Mouse (Mus musculus): ENCODE results near the gene Cd160. TPM values are rescaled to one million over a fixed set of nuclear protein-coding genes. Genes with fewer than 3 reads are reported as not detected.

Gene Cd160
- total RNA-seq, 1 experiment from 2014 or later, result not detected

- no peak for DNase-seq
Measured at GRCm38 (mm10) chr3:96828308-96828864, 765 bp downstream of the Cd160 start.

- no peak for DNase-seq
Measured at GRCm38 (mm10) chr3:96825261-96825660, 3.9 kb downstream of the Cd160 start.

GRCm38 (mm10) chr3:96824614-96825013 is 4.5 kb downstream of the Cd160 start:
- no peak for DNase-seq

GRCm38 (mm10) chr3:96823701-96824100 is 5.5 kb downstream of the Cd160 start:
- no peak for DNase-seq

GRCm38 (mm10) chr3:96821581-96821980 is 7.6 kb downstream of the Cd160 start:
- no peak for DNase-seq

GRCm38 (mm10) chr3:96820116-96820915 is 8.8 kb downstream of the Cd160 start:
- DNase-seq, result peak; percentile 50

- DNase-seq, result no peak
Measured at GRCm38 (mm10) chr3:96814342-96814741, 14.8 kb downstream of the Cd160 start.

GRCm38 (mm10) chr3:96813591-96814244 is 15.4 kb downstream of the Cd160 start:
- DNase-seq, result no peak

- peak; percentile 71 for DNase-seq
Measured at GRCm38 (mm10) chr3:96813106-96813505, 16.0 kb downstream of the Cd160 start.

- DNase-seq, result peak; percentile 91
Measured at GRCm38 (mm10) chr3:96812395-96813091, 16.6 kb downstream of the Cd160 start.

- DNase-seq, result no peak
Measured at GRCm38 (mm10) chr3:96811232-96811631, 17.9 kb downstream of the Cd160 start.

GRCm38 (mm10) chr3:96808651-96809050 is 20.5 kb downstream of the Cd160 start:
- no peak for DNase-seq

- no peak for DNase-seq
Measured at GRCm38 (mm10) chr3:96808136-96808535, 21.0 kb downstream of the Cd160 start.

- no peak for DNase-seq
Measured at GRCm38 (mm10) chr3:96802214-96802613, 26.9 kb downstream of the Cd160 start.

GRCm38 (mm10) chr3:96800254-96800653 is 28.9 kb downstream of the Cd160 start:
- DNase-seq, result no peak

- no peak for DNase-seq
Measured at GRCm38 (mm10) chr3:96788506-96788905, 40.6 kb downstream of the Cd160 start.

- DNase-seq, result no peak
Measured at GRCm38 (mm10) chr3:96787784-96788183, 41.4 kb downstream of the Cd160 start.

GRCm38 (mm10) chr3:96782236-96782635 is 46.9 kb downstream of the Cd160 start:
- no peak for DNase-seq

- DNase-seq, result no peak
Measured at GRCm38 (mm10) chr3:96777120-96777519, 52.0 kb downstream of the Cd160 start.

GRCm38 (mm10) chr3:96772949-96773348 is 56.2 kb downstream of the Cd160 start:
- peak; percentile 32 for DNase-seq

- DNase-seq, result no peak
Measured at GRCm38 (mm10) chr3:96769971-96770370, 59.2 kb downstream of the Cd160 start.

- DNase-seq, result peak; percentile 31
Measured at GRCm38 (mm10) chr3:96764528-96764927, 64.6 kb downstream of the Cd160 start.

GRCm38 (mm10) chr3:96759695-96760094 is 69.5 kb downstream of the Cd160 start:
- no peak for DNase-seq
